Mouse (Mus musculus): ENCODE measurements around the gene Gm9. TPM values are rescaled to one million over a fixed set of nuclear protein-coding genes. Genes with fewer than 3 reads are reported as not detected.
"Not testable (repeated sequence)": the region's sequence is repeated elsewhere in the genome, so short reads cannot be mapped to it uniquely, and the experiment has no call there.

Gm9 gene
- polyA plus RNA-seq (2012; rRNA removed): not detected in 2 replicates

DNA sequence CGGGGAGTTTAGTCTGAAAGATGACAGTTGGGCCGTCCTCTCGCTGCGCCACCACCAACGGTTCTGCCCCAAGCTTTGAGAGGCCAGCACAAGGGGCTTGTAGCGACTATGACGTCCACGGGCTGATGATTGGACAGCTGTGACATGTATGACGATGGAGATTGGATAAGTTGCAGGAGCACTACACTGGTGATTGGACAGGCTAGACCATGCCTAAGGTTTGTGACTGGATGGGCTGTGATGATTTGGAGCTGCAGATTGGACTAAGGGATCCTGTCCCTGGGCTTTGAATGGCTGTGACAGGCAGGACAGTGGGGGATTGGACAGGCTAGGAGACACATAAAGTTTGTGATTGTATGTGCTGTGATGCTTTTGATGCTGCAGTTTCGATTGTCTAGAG, at the start of gene Gm9:
TSS of gene Gm9 (minus strand) at position 101 of the 400 bp plus-strand sequence.
- no peak for DNase-seq (ENCODE audit: low read depth)

DNA sequence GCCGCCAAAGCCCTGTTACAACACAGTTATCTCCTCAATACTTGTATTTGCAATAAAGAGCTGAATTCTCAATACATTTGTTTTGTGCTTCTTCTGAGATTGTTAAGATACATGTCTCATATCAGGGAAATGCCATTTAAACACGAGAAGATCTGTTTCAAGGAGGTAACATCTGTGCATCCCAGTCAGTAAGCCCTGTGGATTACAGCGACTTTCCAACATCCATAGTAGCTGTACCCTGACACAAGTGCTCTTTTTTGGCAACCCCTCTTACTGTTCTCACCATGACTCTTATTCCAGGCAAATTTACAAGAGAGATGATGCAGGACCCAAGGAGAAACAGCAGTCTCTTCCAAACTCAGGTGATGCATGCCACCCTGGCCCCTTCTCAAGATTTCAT, 38.8 kb upstream of the Gm9 start, which contains the start of gene Rhox3a:
TSS of gene Rhox3a (plus strand) at position 301 of the 400 bp plus-strand sequence.
- not testable (repeated sequence) for DNase-seq (ENCODE audit: low read depth)

DNA sequence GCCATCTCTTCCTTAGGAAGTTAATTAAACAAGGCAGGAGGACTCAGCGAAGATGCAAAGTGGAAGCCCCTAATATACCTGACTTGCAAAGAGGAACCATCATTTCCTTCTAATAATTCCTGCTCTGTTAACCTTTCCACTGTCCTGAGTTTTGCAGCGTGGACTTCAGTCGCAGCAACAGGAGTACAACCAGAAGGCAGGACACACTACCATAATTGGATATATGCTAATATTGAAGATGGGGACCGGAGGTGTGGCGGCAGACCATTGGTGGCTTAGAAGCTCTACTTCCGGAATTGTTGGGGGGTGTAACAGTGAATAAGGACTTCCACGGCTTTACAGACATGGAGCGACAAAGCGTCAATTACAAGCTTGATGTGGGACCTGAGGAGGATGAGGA, 33.8 kb upstream of the Gm9 start, which contains the start of gene Rhox2a:
TSS of gene Rhox2a (plus strand) at position 301 of the 400 bp plus-strand sequence.
- not testable (repeated sequence) for DNase-seq (ENCODE audit: low read depth)

DNA sequence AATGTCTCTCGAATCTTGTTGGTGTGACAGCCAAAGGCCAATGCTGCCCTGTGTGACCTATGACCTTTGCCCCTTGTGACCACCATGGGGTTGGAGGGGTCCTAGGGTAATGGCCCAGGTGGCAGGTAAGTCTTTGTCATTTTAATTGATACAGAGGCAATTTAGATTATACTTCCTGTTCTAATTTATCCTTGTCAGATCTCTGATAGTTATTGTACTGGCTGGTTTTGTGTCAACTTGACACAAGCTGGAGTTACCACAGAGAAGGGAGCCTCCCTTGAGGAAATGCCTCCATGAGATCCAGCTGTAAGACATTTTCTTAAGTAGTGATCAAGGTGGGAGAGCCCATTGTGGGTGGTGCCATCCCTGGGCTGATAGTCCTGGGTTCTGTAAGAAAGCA, 11.3 kb upstream of the Gm9 start, which contains the start of gene Rhox1:
TSS of gene Rhox1 (minus strand) at position 101 of the 400 bp plus-strand sequence.
- DNase-seq (ENCODE audit: low read depth): not testable (repeated sequence)

DNA sequence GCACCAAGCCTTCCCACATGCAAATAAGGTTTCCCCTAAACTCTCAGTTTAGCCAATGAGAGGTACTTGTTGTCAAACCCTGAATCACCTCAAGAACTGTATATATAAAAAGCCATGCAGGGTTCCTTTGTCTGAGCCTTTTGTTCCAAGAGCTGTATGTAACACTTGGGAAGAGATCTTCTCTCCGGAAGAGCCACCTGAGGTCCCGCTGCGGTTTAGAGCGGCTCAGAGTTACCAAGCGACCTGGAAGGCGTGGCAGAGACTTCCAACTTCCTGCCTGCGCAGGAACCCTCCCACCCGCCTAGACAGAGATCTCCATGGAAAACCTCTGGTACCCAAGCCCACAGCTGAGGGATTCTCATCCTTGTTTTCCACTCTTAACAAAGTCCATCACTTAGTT, 12.2 kb downstream of the Gm9 start:
- no peak for DNase-seq (ENCODE audit: low read depth)

DNA sequence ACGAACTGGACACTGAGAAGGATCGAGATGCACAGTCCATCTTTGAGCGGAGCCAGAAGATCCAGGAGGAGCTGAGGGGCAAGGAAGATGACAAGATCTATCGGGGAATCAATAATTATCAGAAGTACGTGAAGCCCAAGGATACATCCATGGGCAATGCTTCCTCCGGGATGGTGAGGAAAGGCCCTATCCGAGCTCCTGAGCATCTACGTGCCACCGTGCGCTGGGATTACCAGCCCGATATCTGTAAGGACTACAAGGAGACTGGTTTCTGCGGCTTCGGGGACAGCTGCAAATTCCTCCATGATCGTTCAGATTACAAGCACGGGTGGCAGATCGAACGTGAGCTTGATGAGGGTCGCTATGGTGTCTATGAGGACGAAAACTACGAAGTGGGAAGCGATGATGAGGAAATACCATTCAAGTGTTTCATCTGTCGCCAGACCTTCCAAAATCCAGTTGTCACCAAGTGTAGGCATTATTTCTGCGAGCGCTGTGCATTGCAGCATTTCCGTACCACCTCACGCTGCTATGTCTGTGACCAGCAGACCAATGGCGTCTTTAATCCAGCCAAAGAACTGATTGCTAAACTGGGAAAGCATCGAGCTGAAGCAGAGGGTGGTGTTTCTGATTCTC, 19.0 kb downstream of the Gm9 start:
- DNase-seq (ENCODE audit: low read depth): no peak

DNA sequence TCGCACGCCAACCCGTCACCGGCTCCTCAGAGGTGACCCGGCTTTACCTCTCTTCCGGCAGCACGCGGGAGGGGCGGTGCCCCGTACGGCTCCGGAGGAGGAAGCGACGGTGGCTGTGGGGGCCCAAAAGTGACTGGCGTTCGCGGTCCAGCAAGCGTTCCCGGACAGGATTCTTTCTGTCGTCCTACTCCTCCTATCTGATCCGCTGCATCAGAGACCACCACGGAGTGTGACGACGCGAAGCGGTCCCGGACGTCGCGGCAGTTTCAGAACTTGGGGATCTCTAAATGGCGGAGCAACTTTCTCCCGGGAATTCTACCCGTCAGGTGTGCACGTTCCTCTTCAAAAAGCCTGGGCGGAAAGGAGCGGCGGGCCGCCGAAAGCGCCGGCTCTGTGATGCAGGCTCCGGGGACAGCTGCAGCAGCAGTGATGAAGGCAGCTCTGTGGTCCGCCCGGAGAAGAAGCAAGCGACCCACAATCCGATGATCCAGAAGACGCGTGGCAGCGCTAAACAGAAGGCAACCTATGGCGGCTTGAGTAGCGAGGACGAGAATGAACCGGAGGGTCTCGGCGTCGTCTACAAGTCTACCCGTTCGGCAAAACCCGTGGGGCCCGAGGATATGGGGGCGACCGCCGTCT, 19.6 kb downstream of the Gm9 start, which contains the start of the genes Ndufa1 and Rnf113a1:
TSS of gene Ndufa1 (minus strand) at position 59 of the 639 bp plus-strand sequence.
TSS of gene Rnf113a1 (plus strand) at position 141 of the 639 bp plus-strand sequence.
- DNase-seq (ENCODE audit: low read depth): no peak

DNA sequence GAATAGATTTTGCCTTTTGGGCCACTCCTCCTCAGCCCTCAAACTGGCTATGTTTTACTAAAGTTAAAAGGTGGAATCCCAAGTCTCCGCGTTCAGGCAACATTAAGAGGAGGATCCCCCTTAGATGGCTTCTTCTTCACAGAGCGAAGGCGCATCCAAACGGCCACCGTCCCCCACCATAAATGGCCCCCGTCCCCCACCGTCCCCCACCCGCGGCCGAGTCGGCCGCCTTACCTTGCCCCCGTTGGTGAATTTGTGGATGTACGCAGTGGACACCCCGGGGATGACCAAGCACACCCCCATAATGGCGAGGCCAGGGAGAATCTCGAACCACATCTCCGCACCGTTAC, 20.1 kb downstream of the Gm9 start:
- DNase-seq (ENCODE audit: low read depth): no peak

DNA sequence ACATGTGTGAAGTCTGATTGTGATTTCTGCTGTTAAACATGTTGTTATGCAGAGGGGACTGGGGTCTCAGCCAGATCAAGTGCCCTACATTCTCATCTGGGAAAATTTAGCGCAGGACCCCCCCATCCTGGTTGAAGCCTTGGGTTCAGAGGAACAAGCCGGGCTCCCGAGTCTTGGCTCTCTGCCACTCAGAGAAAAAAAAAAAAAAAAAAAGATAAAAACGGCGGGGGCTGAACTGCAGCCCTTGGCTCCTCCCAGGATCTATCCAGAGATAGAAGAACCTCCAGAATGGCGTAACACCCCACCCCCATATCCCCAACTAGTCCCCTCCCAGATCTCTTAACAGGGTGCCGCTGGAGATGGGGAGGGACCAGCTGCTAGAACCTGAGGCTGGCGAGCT, 26.4 kb downstream of the Gm9 start:
- not testable (repeated sequence) for DNase-seq (ENCODE audit: low read depth)

DNA sequence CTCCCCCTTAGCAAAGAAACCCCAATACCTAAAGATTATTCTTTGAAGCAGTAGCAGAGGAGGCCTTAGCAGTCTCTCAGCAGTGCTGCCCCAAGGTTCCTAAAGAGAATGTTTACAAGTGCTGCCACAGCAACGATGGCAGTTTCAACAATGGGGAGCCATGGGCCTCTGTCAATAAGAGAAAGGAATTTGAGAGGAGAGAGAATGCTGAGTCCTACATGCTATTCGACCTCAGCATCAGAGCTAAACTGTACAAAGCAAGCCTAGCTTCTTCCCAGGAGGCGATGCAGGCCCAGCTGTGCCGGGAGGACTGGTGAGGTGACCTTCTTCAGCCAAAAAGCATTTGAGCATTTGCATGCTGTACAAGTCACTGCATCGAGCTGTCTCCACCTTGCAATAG, 42.1 kb downstream of the Gm9 start, which contains the start of gene Akap14:
TSS of gene Akap14 (minus strand) at position 101 of the 400 bp plus-strand sequence.
- no peak for DNase-seq (ENCODE audit: low read depth)

DNA sequence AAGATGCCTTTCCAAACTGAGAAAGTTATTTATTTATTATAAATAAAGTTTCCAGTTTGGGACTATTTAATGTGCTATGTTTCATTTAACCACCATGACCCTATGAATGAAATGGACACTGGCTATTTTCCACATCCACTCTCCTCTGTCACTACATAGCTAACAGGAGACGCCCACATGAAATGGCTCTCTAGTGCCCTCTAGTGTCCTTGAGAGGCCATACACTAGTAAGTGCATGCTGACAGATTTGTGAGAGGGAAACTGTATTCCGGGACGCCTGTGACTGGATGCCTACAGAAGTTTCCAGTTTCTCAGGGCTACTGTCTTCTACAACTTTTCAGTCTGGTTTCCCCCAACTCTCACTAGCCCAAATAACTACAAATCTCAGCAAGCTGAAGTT, 43.8 kb downstream of the Gm9 start:
- DNase-seq (ENCODE audit: low read depth): no peak

DNA sequence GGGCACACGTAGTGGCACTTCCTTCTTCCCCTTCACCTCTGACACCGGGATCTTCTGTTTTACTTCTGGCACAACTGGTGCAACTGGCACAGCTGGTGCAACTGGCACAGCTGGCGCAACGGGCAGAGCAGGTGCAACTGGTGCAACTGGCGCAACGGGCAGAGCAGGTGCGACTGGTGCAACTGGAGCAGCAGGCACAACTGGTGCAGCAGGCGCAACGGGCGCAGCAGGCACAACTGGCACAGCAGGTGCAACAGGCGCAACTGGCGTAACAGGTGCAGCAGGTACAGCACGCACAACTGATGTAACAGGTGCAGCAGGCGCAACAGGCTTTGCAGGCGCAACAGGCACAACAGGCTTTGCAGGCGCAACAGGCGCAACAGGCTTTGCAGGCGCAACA, 47.7 kb downstream of the Gm9 start:
- DNase-seq (ENCODE audit: low read depth): no peak

DNA sequence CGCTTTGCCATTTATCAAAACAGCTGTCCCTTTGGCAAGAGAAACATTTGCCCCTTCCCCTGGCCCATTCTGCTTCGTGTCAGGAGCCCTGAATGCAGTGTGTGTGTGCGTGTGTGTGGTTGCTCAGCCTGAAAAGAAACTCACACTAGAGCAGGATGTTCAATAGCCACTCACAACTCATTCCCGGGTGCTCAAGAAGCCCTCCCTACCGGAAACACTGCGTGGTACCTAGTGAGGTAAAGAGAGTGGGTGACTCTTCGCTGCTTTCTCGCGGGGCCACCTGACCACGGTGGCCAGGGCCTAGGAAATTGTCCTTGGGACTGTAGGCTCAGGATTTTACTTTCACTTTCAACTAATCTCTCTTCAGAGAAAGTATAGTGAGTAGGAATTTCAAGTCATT, 49.7 kb downstream of the Gm9 start:
- no peak for DNase-seq (ENCODE audit: low read depth)

Other genes starting within 250 kb of the Gm9 start
- 4.5 and 5.2 TPM in 2 replicates for gene Sept6, start 219.2 kb downstream of the Gm9 start, polyA plus RNA-seq (2012; rRNA removed)
- gene Sowahd, start 162.2 kb downstream of the Gm9 start, polyA plus RNA-seq (2012; rRNA removed): 0.08 TPM in 1 of 2 replicates, not detected in the other
- gene Rpl39, start 125.6 kb downstream of the Gm9 start, polyA plus RNA-seq (2012; rRNA removed): 89.9 and 144 TPM in 2 replicates
- 6.3 and 7.8 TPM in 2 replicates for gene Upf3b, start 100.7 kb downstream of the Gm9 start, polyA plus RNA-seq (2012; rRNA removed)
- gene Nkap, start 84.2 kb downstream of the Gm9 start, polyA plus RNA-seq (2012; rRNA removed): 1.9 and 2.6 TPM in 2 replicates
- 0.05 and 0.27 TPM in 2 replicates for gene Akap14, start 42.2 kb downstream of the Gm9 start, polyA plus RNA-seq (2012; rRNA removed)
- gene Ndufa1, start 19.9 kb downstream of the Gm9 start, polyA plus RNA-seq (2012; rRNA removed): 695 and 780 TPM in 2 replicates
- 2.1 and 2.7 TPM in 2 replicates for gene Rnf113a1, start 19.8 kb downstream of the Gm9 start, polyA plus RNA-seq (2012; rRNA removed)
- gene Rhox1, start 11.2 kb upstream of the Gm9 start, polyA plus RNA-seq (2012; rRNA removed): not detected in 2 replicates
- gene Rhox2a, start 33.9 kb upstream of the Gm9 start, polyA plus RNA-seq (2012; rRNA removed): not detected in 2 replicates
- not detected in 2 replicates for gene Rhox3a, start 38.9 kb upstream of the Gm9 start, polyA plus RNA-seq (2012; rRNA removed)
- gene Rhox4a, start 54.3 kb upstream of the Gm9 start, polyA plus RNA-seq (2012; rRNA removed): not detected in 2 replicates
- not detected in 2 replicates for gene Rhox3a2, start 169.0 kb upstream of the Gm9 start, polyA plus RNA-seq (2012; rRNA removed)
- gene Rhox4a2, start 179.8 kb upstream of the Gm9 start, polyA plus RNA-seq (2012; rRNA removed): not detected in 2 replicates
- not detected in 2 replicates for gene Rhox2b, start 201.0 kb upstream of the Gm9 start, polyA plus RNA-seq (2012; rRNA removed)
- gene Rhox4b, start 221.5 kb upstream of the Gm9 start, polyA plus RNA-seq (2012; rRNA removed): not detected in 2 replicates
- gene Rhox2c, start 242.6 kb upstream of the Gm9 start, polyA plus RNA-seq (2012; rRNA removed): not detected in 2 replicates
- gene Rhox3c, start 247.5 kb upstream of the Gm9 start, polyA plus RNA-seq (2012; rRNA removed): not detected in 2 replicates